Mouse (Mus musculus) megakaryocyte, embryonic 14.5 days (primary cell): ENCODE results near the gene Dusp13. TPM values are rescaled to one million over a fixed set of nuclear protein-coding genes. Genes with fewer than 3 reads are reported as not detected.

Source experiments
- H3K27me3 ChIP-seq: replicated peaks from 2 replicates; pipeline ENCODE3; 2012; ENCODE audit warnings: inconsistent platforms
- H3K36me3 ChIP-seq: replicated peaks from 2 replicates; pipeline ENCODE3; 2012; ENCODE audit warnings: low read length, inconsistent platforms, mixed read lengths
- H3K4me1 ChIP-seq: 2 replicates; pipeline ENCODE4 v1.6.1; 2012; ENCODE audit warnings: inconsistent platforms
- H3K4me3 ChIP-seq: replicated peaks from 2 replicates; pipeline ENCODE3; 2012; ENCODE audit warnings: moderate library complexity, mild to moderate bottlenecking, inconsistent platforms
- H3K9me3 ChIP-seq: 2 replicates; pipeline ENCODE4 v1.6.1; 2012; ENCODE audit warnings: inconsistent platforms
- FLI1 ChIP-seq: IDR thresholded peaks from 2 replicates; pipeline ENCODE4 v1.6.1; 2012; ENCODE audit warnings: low read length, inconsistent platforms, mixed read lengths
- GATA1 ChIP-seq: IDR thresholded peaks from 3 replicates; pipeline ENCODE4 v1.6.1; 2012; ENCODE audit warnings: mixed read lengths, low read length, inconsistent platforms, borderline replicate concordance
- polyA plus RNA-seq: library from polyadenylated mRNA; stranded (reverse); fragments of >175 nt; gene quantifications from 2 replicates; pipeline ENCODE4 v1.2.3, GENCODE M21; 2012; ENCODE audit warnings: low replicate concordance; ENCODE audit not compliant: insufficient read depth

The Dusp13 gene
- polyA plus RNA-seq, 1 experiment = 0.25 TPM

DNA sequence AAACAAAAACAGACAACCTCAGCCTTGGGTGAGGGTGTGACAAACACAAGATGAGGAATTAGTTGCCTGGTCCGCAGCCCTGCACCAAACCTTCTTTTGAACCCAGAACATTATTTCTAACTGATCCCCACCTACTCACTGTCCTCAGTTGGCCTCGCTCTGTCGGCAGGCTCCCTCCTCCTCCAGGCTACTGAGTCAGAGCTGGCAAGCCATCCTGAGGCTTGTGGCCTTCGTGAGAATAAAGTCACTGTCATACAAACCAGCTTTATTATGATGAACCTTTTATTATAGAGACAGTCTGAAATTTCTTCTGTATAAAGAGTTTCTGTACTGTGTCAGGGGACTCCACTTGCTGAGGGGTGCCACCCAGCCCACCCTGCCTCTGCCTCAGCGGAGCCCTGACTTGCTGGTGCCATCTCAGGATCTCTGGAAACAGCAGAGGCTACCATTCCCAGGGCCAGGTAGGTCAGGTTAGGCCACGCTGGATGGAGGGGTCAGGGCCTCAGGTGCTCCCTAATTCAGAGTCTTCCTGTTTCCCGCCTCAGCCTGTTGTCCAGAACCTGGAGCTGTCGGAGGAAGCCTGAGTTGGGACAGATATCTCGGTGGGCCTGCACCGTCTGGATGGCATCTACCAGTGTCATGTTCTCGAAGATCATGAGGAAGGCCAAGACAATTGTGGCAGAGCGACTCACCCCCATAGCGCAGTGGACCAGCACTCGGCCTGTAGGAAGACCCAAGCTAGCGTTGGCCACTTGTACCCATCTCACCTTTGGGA is 17.7 kb downstream of the Dusp13 start:
- Histone ChIP-seq H3K4me3 (peak overlapping the region; percentile 46), H3K36me3 (peaks cover 3% of the 10 kb centered on the region), H3K27me3 (peaks cover 5% of the 10 kb centered on the region), H3K9me3 (peaks cover 22% of the 10 kb centered on the region), H3K4me1 (peaks cover 25% of the 10 kb centered on the region)
- TF ChIP-seq FLI1 = no peak
- TF ChIP-seq GATA1 = no peak

DNA sequence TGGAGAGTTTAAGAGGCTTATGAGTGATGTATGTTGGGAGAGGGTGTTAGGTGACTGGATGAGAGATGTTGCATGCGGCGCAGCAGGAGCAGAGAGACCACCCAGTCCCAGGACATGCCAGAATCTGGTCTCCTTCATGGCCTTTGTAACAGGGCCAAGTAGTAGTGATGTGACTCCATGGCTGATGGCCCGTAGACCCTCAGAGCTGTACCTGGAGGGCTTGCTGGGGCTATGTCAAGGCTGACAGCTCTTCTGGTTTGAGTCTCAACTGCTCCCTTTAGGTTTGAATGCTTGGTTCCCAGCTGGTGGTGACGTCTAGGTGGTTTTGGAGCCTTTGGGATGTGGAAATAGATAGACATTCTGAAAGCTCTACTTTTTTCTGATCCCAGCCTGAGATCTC is 21.0 kb downstream of the Dusp13 start:
- Histone ChIP-seq H3K4me3 (no peak overlapping the region), H3K36me3 (peaks cover 3% of the 10 kb centered on the region), H3K9me3 (peaks cover 22% of the 10 kb centered on the region), H3K4me1 (peaks cover 22% of the 10 kb centered on the region), H3K27me3 (peaks cover 9% of the 10 kb centered on the region)
- TF ChIP-seq GATA1 (no peak), FLI1 (no peak)

DNA sequence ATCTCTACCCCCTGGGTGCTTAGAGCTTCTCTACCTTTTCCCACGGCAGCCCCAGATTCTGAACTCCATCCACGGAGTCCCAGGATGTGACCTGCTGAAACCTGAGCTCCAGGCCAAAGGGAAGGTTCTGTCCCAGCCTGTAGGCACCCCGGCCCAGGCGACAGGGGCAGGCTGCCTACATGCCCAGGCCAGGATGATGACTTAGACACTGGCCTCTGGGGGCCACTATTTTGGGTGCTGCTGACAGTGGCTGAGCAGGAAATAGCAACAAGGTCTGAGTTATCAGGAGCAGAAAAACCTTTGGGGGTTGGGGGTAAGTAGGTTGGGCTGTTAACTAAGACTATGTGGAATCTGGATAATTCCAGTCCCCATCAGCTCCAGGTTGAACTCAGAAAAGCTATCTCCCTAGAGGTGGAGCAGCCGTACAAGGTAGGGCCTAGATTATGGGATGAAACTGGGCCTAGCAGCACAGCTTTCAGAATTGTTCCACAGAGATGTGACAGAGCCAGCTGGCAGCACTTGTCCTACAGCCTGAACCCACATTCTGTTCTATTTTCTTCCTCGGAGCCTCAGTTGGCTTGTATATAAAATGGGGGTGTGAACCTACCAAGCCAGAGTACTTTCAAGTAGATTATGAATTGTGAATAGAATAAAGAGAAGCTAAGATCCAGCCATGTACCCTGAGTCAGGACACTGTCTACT is 21.8 kb downstream of the Dusp13 start:
- Histone ChIP-seq H3K27me3 (peaks cover 13% of the 10 kb centered on the region), H3K4me3 (no peak overlapping the region), H3K4me1 (peaks cover 25% of the 10 kb centered on the region), H3K36me3 (peaks cover 3% of the 10 kb centered on the region), H3K9me3 (peaks cover 22% of the 10 kb centered on the region)
- no peak for TF ChIP-seq FLI1
- no peak for TF ChIP-seq GATA1

DNA sequence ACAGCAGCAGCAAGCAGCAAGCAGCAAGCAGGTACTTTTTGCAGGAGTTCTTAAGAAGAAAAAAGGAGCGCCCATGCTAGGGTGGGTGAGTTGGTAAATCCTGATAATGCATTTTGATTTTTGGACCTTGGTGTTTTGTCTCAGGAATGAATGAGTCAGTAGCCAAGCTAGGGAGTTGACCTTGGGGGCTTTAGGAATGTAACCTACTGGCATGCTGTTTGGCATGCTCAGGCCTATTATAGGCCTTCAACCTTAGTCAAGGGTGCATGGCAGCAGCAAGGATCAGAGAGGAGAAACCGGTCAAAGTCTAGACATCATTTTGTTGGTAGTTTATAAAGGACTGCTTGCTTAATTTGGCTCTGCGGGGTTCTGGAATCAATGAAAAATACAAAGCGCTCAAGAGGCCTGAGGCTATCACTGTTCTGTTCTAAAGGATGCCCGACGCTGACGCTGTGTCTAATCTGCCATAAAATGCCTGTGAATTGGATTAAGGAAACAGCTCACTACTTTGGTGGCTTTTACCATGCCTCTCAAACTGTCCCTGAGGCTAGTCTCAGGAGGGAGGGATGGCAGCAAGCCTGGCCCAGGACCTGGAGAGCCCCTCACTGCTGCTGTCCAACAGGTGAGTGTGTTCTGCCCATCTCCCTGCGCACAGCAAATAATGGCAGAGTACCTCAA is 28.8 kb downstream of the Dusp13 start:
- Histone ChIP-seq H3K4me1 (peaks cover 15% of the 10 kb centered on the region), H3K36me3 (no peaks in the 10 kb centered on the region), H3K9me3 (no peaks in the 10 kb centered on the region), H3K27me3 (peaks cover 42% of the 10 kb centered on the region), H3K4me3 (no peak overlapping the region)
- TF ChIP-seq FLI1 (no peak), GATA1 (no peak)

- H3K27me3 ChIP-seq = peaks cover 45% of the 10 kb centered on the region
- H3K4me3 ChIP-seq = no peak overlapping the region
- H3K36me3 ChIP-seq = no peaks in the 10 kb centered on the region
- no peak for TF ChIP-seq GATA1
- TF ChIP-seq FLI1 = no peak
- peaks cover 23% of the 10 kb centered on the region for H3K4me1 ChIP-seq
- no peaks in the 10 kb centered on the region for H3K9me3 ChIP-seq
These were observed 30.4 kb downstream of the Dusp13 start for GRCm38 (mm10) chr14:21720430-21721205.

GRCm38 (mm10) chr14:21719646-21720383 is 31.2 kb downstream of the Dusp13 start:
- peaks cover 43% of the 10 kb centered on the region for H3K27me3 ChIP-seq
- peaks cover 23% of the 10 kb centered on the region for H3K4me1 ChIP-seq
- no peaks in the 10 kb centered on the region for H3K36me3 ChIP-seq
- H3K4me3 ChIP-seq = no peak overlapping the region
- H3K9me3 ChIP-seq = no peaks in the 10 kb centered on the region
- no peak for TF ChIP-seq FLI1
- no peak for TF ChIP-seq GATA1

DNA sequence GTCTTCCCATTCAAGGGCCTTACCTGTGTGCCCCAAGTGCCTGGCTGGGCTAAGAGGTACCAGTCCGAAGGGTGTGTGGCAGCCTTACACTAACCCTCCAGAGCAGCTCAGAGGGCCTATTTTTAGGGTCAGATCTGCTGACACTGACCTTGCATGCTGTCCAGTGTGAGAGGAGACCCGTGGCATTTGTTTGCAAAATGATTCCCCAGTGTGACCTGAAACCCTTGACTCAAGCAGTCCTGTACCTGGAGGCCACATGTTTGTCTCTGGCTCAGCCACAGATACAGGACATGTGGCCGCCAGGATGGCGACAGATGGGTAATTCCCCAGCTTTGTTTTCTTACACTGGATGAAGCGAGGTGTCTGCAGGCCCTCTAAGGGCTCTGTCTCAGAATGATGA is 36.5 kb downstream of the Dusp13 start, which contains the start of gene Dupd1:
Dupd1 (minus strand) TSS at position 91 of the 400 bp plus-strand sequence.
- H3K4me3 ChIP-seq = no peak within 1 kb of the TSS
- H3K36me3 ChIP-seq = no peaks in the 10 kb centered on the region
- H3K9me3 ChIP-seq = no peaks in the 10 kb centered on the region
- H3K4me1 ChIP-seq = peaks cover 10% of the 10 kb centered on the region
- peaks cover 46% of the 10 kb centered on the region for H3K27me3 ChIP-seq
- TF ChIP-seq FLI1 = no peak
- TF ChIP-seq GATA1 = no peak

GRCm38 (mm10) chr14:21711231-21711630 is 39.8 kb downstream of the Dusp13 start:
- Histone ChIP-seq H3K36me3 (no peaks in the 10 kb centered on the region), H3K4me1 (peaks cover 25% of the 10 kb centered on the region), H3K27me3 (peaks cover 60% of the 10 kb centered on the region), H3K9me3 (no peaks in the 10 kb centered on the region), H3K4me3 (no peak overlapping the region)
- TF ChIP-seq FLI1 (no peak), GATA1 (no peak)

- Histone ChIP-seq H3K4me3 (no peak overlapping the region), H3K36me3 (no peaks in the 10 kb centered on the region), H3K4me1 (peaks cover 36% of the 10 kb centered on the region), H3K9me3 (no peaks in the 10 kb centered on the region), H3K27me3 (peaks cover 48% of the 10 kb centered on the region)
- TF ChIP-seq GATA1 = no peak
- no peak for TF ChIP-seq FLI1
These were observed 41.4 kb downstream of the Dusp13 start for GRCm38 (mm10) chr14:21709545-21709944.
